8 mouse cellular contexts compared by ENCODE assay signal in genomic region chr9:47422741-47423461, GRCm38 (mm10).
DNase-seq lines count a peak whose midpoint lies in the region; ATAC-seq and TF ChIP-seq lines count a peak whose summit lies in the region.

No protein-coding gene starts in this region.

- no peak overlapping the region for H3K9ac ChIP-seq in forebrain, embryonic 11.5 days (ENCODE audit: low read length)
- H3K9ac ChIP-seq in heart, embryonic 13.5 days = no peak overlapping the region
- no peak overlapping the region for H3K9ac ChIP-seq in lung, embryonic 14.5 days

- no peak overlapping the region for H3K27ac ChIP-seq in forebrain, embryonic 11.5 days (ENCODE audit: low read depth, low read length)
- no peak overlapping the region; the same call in 1 of the 2 replicates for H3K27ac ChIP-seq in heart, embryonic 13.5 days (replicated peaks)
- 0 out of 2 replicates have a peak overlapping the region, but pooled peaks have one; percentile 22 for H3K27ac ChIP-seq in lung, embryonic 14.5 days (ENCODE audit: low read depth)

- no peak for ATAC-seq in forebrain, embryonic 11.5 days (replicated peaks; ENCODE audit: low FRiP score)
- no peak for ATAC-seq in heart, embryonic 13.5 days (ENCODE audit: extremely low read depth, insufficient number of reproducible peaks, low FRiP score, low TSS enrichment)
- ATAC-seq in lung, embryonic 14.5 days (ENCODE audit: insufficient read depth) = peak; percentile 83
- ATAC-seq in monocyte, adult 5-6 weeks (replicated peaks; ENCODE audit: insufficient number of reproducible peaks, low FRiP score, low TSS enrichment, poor library complexity, severe bottlenecking) = no peak

- 71% methylated on average over 8 of the region's 8 CpGs for WGBS in forebrain, embryonic 11.5 days
- WGBS in heart, embryonic 13.5 days = 47% methylated on average over 8 of the region's 8 CpGs
- 28% methylated on average over 8 of the region's 8 CpGs for WGBS in lung, embryonic 14.5 days

- peaks cover 4% of the 10 kb centered on the region for H3K4me1 ChIP-seq in forebrain, embryonic 11.5 days (replicated peaks; ENCODE audit: control insufficient read depth, insufficient read depth, low read length)
- peaks cover 22% of the 10 kb centered on the region for H3K4me1 ChIP-seq in heart, embryonic 13.5 days
- H3K4me1 ChIP-seq in lung, embryonic 14.5 days (ENCODE audit: insufficient read depth) = peaks cover 17% of the 10 kb centered on the region

- no peak overlapping the region for H3K4me2 ChIP-seq in forebrain, embryonic 11.5 days (ENCODE audit: low read depth, low read length, severe bottlenecking)
- 0 out of 2 replicates have a peak overlapping the region, but pooled peaks have one; percentile 11 for H3K4me2 ChIP-seq in heart, embryonic 13.5 days
- H3K4me2 ChIP-seq in lung, embryonic 14.5 days = peak overlapping the region; percentile 1; the same call in 1 of the 2 replicates

- TF ChIP-seq CTCF in lung, embryonic 14.5 days (IDR thresholded peaks at IDR 0.05; ENCODE audit: low read depth) = no peak

- no peaks in the 10 kb centered on the region for H3K9me3 ChIP-seq in forebrain, embryonic 11.5 days (ENCODE audit: control insufficient read depth, low read length)
- H3K9me3 ChIP-seq in heart, embryonic 13.5 days = no peaks in the 10 kb centered on the region
- H3K9me3 ChIP-seq in lung, embryonic 14.5 days (ENCODE audit: low read depth, low read length) = no peaks in the 10 kb centered on the region

- DNase-seq in spleen, adult 18-20 months = peak; percentile 7 to 11
- DNase-seq in spleen, adult 12 weeks (ENCODE audit: low spot score) = no peak
- DNase-seq in forebrain, embryonic 11.5 days (ENCODE audit: low spot score) = peak; percentile 47
- peak; percentile 26 to 75 for DNase-seq in layer of hippocampus, adult 18-20 months (ENCODE audit: low spot score in 2 of 2)
- peak; percentile 94 for DNase-seq in lung, embryonic 14.5 days
- DNase-seq in right cerebral cortex, postnatal 25 days = peak; percentile 47

- H3K4me3 ChIP-seq in forebrain, embryonic 11.5 days (ENCODE audit: low read depth, low read length) = no peak overlapping the region
- H3K4me3 ChIP-seq in heart, embryonic 13.5 days = no peak overlapping the region
- no peak overlapping the region for H3K4me3 ChIP-seq in lung, embryonic 14.5 days (ENCODE audit: low read depth, low read length)

- no peaks in the 10 kb centered on the region for H3K36me3 ChIP-seq in forebrain, embryonic 11.5 days (ENCODE audit: control insufficient read depth, insufficient read depth, low read length)
- no peaks in the 10 kb centered on the region for H3K36me3 ChIP-seq in heart, embryonic 13.5 days
- no peaks in the 10 kb centered on the region for H3K36me3 ChIP-seq in lung, embryonic 14.5 days (ENCODE audit: insufficient read depth)

- no peaks in the 10 kb centered on the region for H3K27me3 ChIP-seq in forebrain, embryonic 11.5 days (ENCODE audit: control insufficient read depth, insufficient read depth, low read length)
- H3K27me3 ChIP-seq in heart, embryonic 13.5 days (replicated peaks) = peaks cover 87% of the 10 kb centered on the region
- H3K27me3 ChIP-seq in lung, embryonic 14.5 days (ENCODE audit: insufficient read depth, low read length) = no peaks in the 10 kb centered on the region
